Mouse (Mus musculus) CH12.LX (cell line): ENCODE results near the gene Clock.

Source experiments
- CTCF ChIP-seq, 2 experiments: IDR thresholded peaks in 1 of 2; conservative IDR thresholded peaks in 1 of 2; 2 replicates each; pipeline ENCODE4 v1.5.1; 2011 to 2012; ENCODE audit warnings: low read depth in 2 of 2, low read length in 2 of 2, improper control_type of control experiment in 1 of 2, inconsistent platforms in 1 of 2, mild to moderate bottlenecking in 1 of 2, moderate library complexity in 1 of 2
- EP300 ChIP-seq: IDR thresholded peaks from 2 replicates; pipeline ENCODE4 v1.6.1; 2011; ENCODE audit warnings: low read length, improper control_type of control experiment
- HCFC1 ChIP-seq: IDR thresholded peaks from 2 replicates; pipeline ENCODE4 v1.6.1; 2012; ENCODE audit warnings: low read depth, mild to moderate bottlenecking, inconsistent platforms, low read length, improper control_type of control experiment
- MAFK ChIP-seq: IDR thresholded peaks from 2 replicates; pipeline ENCODE4 v1.6.1; 2011; ENCODE audit warnings: low read length, improper control_type of control experiment; ENCODE audit not compliant: insufficient replicate concordance
- MAZ ChIP-seq: IDR thresholded peaks from 2 replicates; pipeline ENCODE4 v1.6.1; 2012; ENCODE audit warnings: low read depth, mild to moderate bottlenecking, inconsistent platforms, low read length, improper control_type of control experiment, moderate library complexity
- NELFE ChIP-seq: IDR thresholded peaks from 2 replicates; pipeline ENCODE4 v1.6.1; 2011; ENCODE audit warnings: low read depth, low read length, improper control_type of control experiment
- POLR2A ChIP-seq: IDR thresholded peaks from 2 replicates; pipeline ENCODE4 v1.6.1; 2011; ENCODE audit warnings: low read depth, mild to moderate bottlenecking, improper control_type of control experiment, low read length
- TCF12 ChIP-seq: IDR thresholded peaks from 2 replicates; pipeline ENCODE4 v1.6.1; 2014; ENCODE audit warnings: low read depth, mild to moderate bottlenecking, inconsistent platforms, low read length, improper control_type of control experiment
- USF1 ChIP-seq: IDR thresholded peaks from 2 replicates; pipeline ENCODE4 v1.6.1; 2014; ENCODE audit warnings: low read depth, mild to moderate bottlenecking, inconsistent platforms, low read length, improper control_type of control experiment
- ZC3H11A ChIP-seq: IDR thresholded peaks from 2 replicates; pipeline ENCODE4 v1.6.1; 2012; ENCODE audit warnings: low read depth, mild to moderate bottlenecking, inconsistent platforms, low read length, improper control_type of control experiment

GRCm38 (mm10) chr5:76304452-76305341 is at the start of gene Clock:
- TF ChIP-seq MAFK (no peak), POLR2A (peak; percentile 66), NELFE (peak; percentile 40; the same call in 1 of the 2 replicates), CTCF (conservative IDR thresholded peaks at IDR 0.05 in 1 of 2, IDR thresholded peaks at IDR 0.05 in 1 of 2; ENCODE audit: low read depth in 2 of 2, low read length in 2 of 2) (no peak), ZC3H11A (no peak), TCF12 (peak; percentile 67), EP300 (no peak), USF1 (no peak), MAZ (peak; percentile 57; the same call in 1 of the 2 replicates), HCFC1 (no peak; the same call in 1 of the 2 replicates)
